Mouse (Mus musculus) testis, adult 2 months (tissue): ENCODE data around the gene Pcbp4.

Source experiments
- CTCF ChIP-seq: fragments of 200-500 bp; IDR thresholded peaks from 2 replicates; pipeline ENCODE4 v1.5.1; 2012; ENCODE audit warnings: low read depth, mild to moderate bottlenecking, inconsistent platforms, low read length, moderate library complexity; ENCODE audit not compliant: control insufficient read depth, insufficient read depth, insufficient replicate concordance
- POLR2A ChIP-seq: fragments of 200-500 bp; IDR thresholded peaks from 2 replicates; pipeline ENCODE4 v1.6.1; 2012; ENCODE audit warnings: low read depth, mild to moderate bottlenecking, inconsistent platforms, low read length, moderate library complexity; ENCODE audit not compliant: control insufficient read depth

- TF ChIP-seq CTCF (no peak), POLR2A (no peak)
These were observed 40.9 kb upstream of the Pcbp4 start for GRCm38 (mm10) chr9:106412210-106412609.
